Mouse (Mus musculus) heart, embryonic 16.5 days (tissue): ENCODE results near the gene Myzap. TPM values are rescaled to one million over a fixed set of nuclear protein-coding genes. Genes with fewer than 3 reads are reported as not detected.

ENCODE experiments used
- ATAC-seq: fragments of 200-750 bp; cut with Nextera tagmentation; replicated peaks from 2 replicates; pipeline ENCODE4 v1.8.0; 2017; ENCODE audit warnings: moderate number of reproducible peaks; ENCODE audit not compliant: insufficient read depth, low FRiP score; ENCODE audit errors: extremely low read depth
- H3K27ac ChIP-seq: fragments of 300-500 bp; sonication (generic); 2 replicates; pipeline ENCODE4 v1.5.1; 2014; ENCODE audit warnings: mild to moderate bottlenecking, low read length, control low read depth, moderate library complexity
- H3K27me3 ChIP-seq: fragments of 300-500 bp; sonication (generic); 2 replicates; pipeline ENCODE4 v1.6.1; 2014; ENCODE audit warnings: low read length, mixed read lengths; ENCODE audit not compliant: control insufficient read depth, insufficient read depth
- H3K36me3 ChIP-seq: fragments of 300-500 bp; sonication (generic); 2 replicates; pipeline ENCODE4 v1.6.1; 2014; ENCODE audit not compliant: control insufficient read depth, insufficient read depth
- H3K4me1 ChIP-seq: fragments of 300-500 bp; sonication (generic); 2 replicates; pipeline ENCODE4 v1.6.1; 2014; ENCODE audit warnings: low read length, mixed read lengths; ENCODE audit not compliant: control insufficient read depth, insufficient read depth
- H3K4me2 ChIP-seq: fragments of 300-500 bp; sonication (generic); 2 replicates; pipeline ENCODE4 v1.6.1; 2014; ENCODE audit warnings: low read depth, mild to moderate bottlenecking, control low read depth, low read length
- H3K4me3 ChIP-seq: fragments of 300-500 bp; sonication (generic); 2 replicates; pipeline ENCODE4 v1.5.1; 2014; ENCODE audit warnings: mild to moderate bottlenecking, control low read depth, low read length
- H3K9ac ChIP-seq: fragments of 300-500 bp; sonication (generic); 2 replicates; pipeline ENCODE4 v1.6.1; 2014; ENCODE audit warnings: low read length, control low read depth
- H3K9me3 ChIP-seq: fragments of 300-500 bp; sonication (generic); replicated peaks from 2 replicates; pipeline ENCODE4 v1.6.1; 2016; ENCODE audit warnings: low read length; ENCODE audit not compliant: control insufficient read depth
- WGBS: fragments of 180-500 bp; shearing (Covaris S2); extraction: QIAGEN DNeasy Blood & Tissue Kit; methylation state at CpG from one replicate; pipeline ENCODE4 v1.1.7; 2014; 5-methylcytosine and 5-hydroxymethylcytosine counted together
- polyA plus RNA-seq: library from polyadenylated mRNA; unstranded; fragments of >200 nt; fragmentation: Nextera tagmentation; extraction: Ambion mirVana; gene quantifications from 2 replicates; pipeline ENCODE4 v1.2.1, GENCODE M21; 2015

The Myzap gene
- polyA plus RNA-seq, 1 experiment from 2014 or later = 183 TPM

- Histone ChIP-seq H3K27me3 (no peaks in the 10 kb centered on the region), H3K9me3 (no peaks in the 10 kb centered on the region), H3K4me2 (no peak overlapping the region), H3K9ac (no peak overlapping the region), H3K4me1 (peaks cover 48% of the 10 kb centered on the region), H3K27ac (peak overlapping the region; percentile 53), H3K4me3 (no peak overlapping the region), H3K36me3 (no peaks in the 10 kb centered on the region)
- WGBS = 41% methylated on average over 4 of the region's 4 CpGs
- peak; percentile 28; the same call in 1 of the 2 replicates for ATAC-seq
Measured at GRCm38 (mm10) chr9:71611876-71612275, 19.7 kb upstream of the Myzap start.

- Histone ChIP-seq H3K27me3 (no peaks in the 10 kb centered on the region), H3K4me1 (peaks cover 59% of the 10 kb centered on the region), H3K36me3 (no peaks in the 10 kb centered on the region), H3K4me2 (peak overlapping the region; percentile 5), H3K9me3 (no peaks in the 10 kb centered on the region), H3K27ac (peak overlapping the region; percentile 56), H3K9ac (no peak overlapping the region), H3K4me3 (no peak overlapping the region)
- 0 out of 2 replicates have a peak, but pooled peaks have one; percentile 25 for ATAC-seq
- 16% methylated on average over 6 of the region's 6 CpGs for WGBS
Measured at GRCm38 (mm10) chr9:71609010-71609409, 16.9 kb upstream of the Myzap start.

GRCm38 (mm10) chr9:71606296-71607057 lies 14.3 kb upstream of the Myzap start:
- Histone ChIP-seq H3K4me1 (peaks cover 46% of the 10 kb centered on the region), H3K36me3 (no peaks in the 10 kb centered on the region), H3K4me3 (no peak overlapping the region), H3K4me2 (0 out of 2 replicates have a peak overlapping the region, but pooled peaks have one; percentile 14), H3K9ac (no peak overlapping the region), H3K27ac (peak overlapping the region; percentile 64), H3K27me3 (no peaks in the 10 kb centered on the region), H3K9me3 (no peaks in the 10 kb centered on the region)
- 28% methylated on average over 13 of the region's 13 CpGs for WGBS
- peak; percentile 79 for ATAC-seq

GRCm38 (mm10) chr9:71604914-71605635 lies 12.9 kb upstream of the Myzap start:
- Histone ChIP-seq H3K27me3 (no peaks in the 10 kb centered on the region), H3K4me1 (peaks cover 42% of the 10 kb centered on the region), H3K27ac (peak overlapping the region; percentile 25; the same call in 1 of the 2 replicates), H3K4me3 (no peak overlapping the region), H3K9me3 (no peaks in the 10 kb centered on the region), H3K9ac (no peak overlapping the region), H3K4me2 (no peak overlapping the region), H3K36me3 (no peaks in the 10 kb centered on the region)
- 40% methylated on average over 6 of the region's 6 CpGs for WGBS
- no peak for ATAC-seq

GRCm38 (mm10) chr9:71599861-71600260 lies 7.7 kb upstream of the Myzap start:
- Histone ChIP-seq H3K36me3 (no peaks in the 10 kb centered on the region), H3K4me2 (no peak overlapping the region), H3K4me3 (no peak overlapping the region), H3K27ac (no peak overlapping the region), H3K9ac (no peak overlapping the region), H3K4me1 (peaks cover 8% of the 10 kb centered on the region), H3K27me3 (no peaks in the 10 kb centered on the region; the same call in 1 of the 2 replicates), H3K9me3 (no peaks in the 10 kb centered on the region)
- 61% methylated on average over 7 of the region's 7 CpGs for WGBS
- ATAC-seq = peak; percentile 23; the same call in 1 of the 2 replicates

GRCm38 (mm10) chr9:71596888-71597287 lies 4.7 kb upstream of the Myzap start:
- 72% methylated on average over 6 of the region's 6 CpGs for WGBS
- H3K36me3 ChIP-seq = no peaks in the 10 kb centered on the region
- H3K9me3 ChIP-seq = no peaks in the 10 kb centered on the region
- ATAC-seq = no peak
- no peaks in the 10 kb centered on the region; the same call in 1 of the 2 replicates for H3K27me3 ChIP-seq
- no peak overlapping the region for H3K9ac ChIP-seq
- peak overlapping the region; percentile 40; the same call in 1 of the 2 replicates for H3K27ac ChIP-seq
- H3K4me1 ChIP-seq = peaks cover 19% of the 10 kb centered on the region
- H3K4me2 ChIP-seq = no peak overlapping the region
- H3K4me3 ChIP-seq = no peak overlapping the region

GRCm38 (mm10) chr9:71592577-71593285 lies 571 bp upstream of the Myzap start:
- H3K36me3 ChIP-seq = no peaks in the 10 kb centered on the region
- peak overlapping the region; percentile 94 for H3K9ac ChIP-seq
- WGBS = 31% methylated on average over 6 of the region's 6 CpGs
- ATAC-seq = no peak
- peak overlapping the region; percentile 97 for H3K27ac ChIP-seq
- peak overlapping the region; percentile 74 for H3K4me2 ChIP-seq
- H3K9me3 ChIP-seq = no peaks in the 10 kb centered on the region
- H3K4me3 ChIP-seq = peak overlapping the region; percentile 91
- peaks cover 34% of the 10 kb centered on the region for H3K4me1 ChIP-seq
- no peaks in the 10 kb centered on the region; the same call in 1 of the 2 replicates for H3K27me3 ChIP-seq

GRCm38 (mm10) chr9:71591106-71591505 lies 1.1 kb downstream of the Myzap start:
- H3K4me2 ChIP-seq = peak overlapping the region; percentile 74
- peak overlapping the region; percentile 97 for H3K27ac ChIP-seq
- H3K4me1 ChIP-seq = peaks cover 42% of the 10 kb centered on the region
- peaks cover 5% of the 10 kb centered on the region for H3K36me3 ChIP-seq
- peak overlapping the region; percentile 91 for H3K4me3 ChIP-seq
- 14% methylated on average over 5 of the region's 5 CpGs for WGBS
- H3K9me3 ChIP-seq = peaks cover 3% of the 10 kb centered on the region; the same call in 1 of the 2 replicates
- H3K27me3 ChIP-seq = no peaks in the 10 kb centered on the region
- H3K9ac ChIP-seq = peak overlapping the region; percentile 94
- ATAC-seq = no peak
